Mouse (Mus musculus): ENCODE measurements around the gene Samd4b.

Samd4b gene

DNA sequence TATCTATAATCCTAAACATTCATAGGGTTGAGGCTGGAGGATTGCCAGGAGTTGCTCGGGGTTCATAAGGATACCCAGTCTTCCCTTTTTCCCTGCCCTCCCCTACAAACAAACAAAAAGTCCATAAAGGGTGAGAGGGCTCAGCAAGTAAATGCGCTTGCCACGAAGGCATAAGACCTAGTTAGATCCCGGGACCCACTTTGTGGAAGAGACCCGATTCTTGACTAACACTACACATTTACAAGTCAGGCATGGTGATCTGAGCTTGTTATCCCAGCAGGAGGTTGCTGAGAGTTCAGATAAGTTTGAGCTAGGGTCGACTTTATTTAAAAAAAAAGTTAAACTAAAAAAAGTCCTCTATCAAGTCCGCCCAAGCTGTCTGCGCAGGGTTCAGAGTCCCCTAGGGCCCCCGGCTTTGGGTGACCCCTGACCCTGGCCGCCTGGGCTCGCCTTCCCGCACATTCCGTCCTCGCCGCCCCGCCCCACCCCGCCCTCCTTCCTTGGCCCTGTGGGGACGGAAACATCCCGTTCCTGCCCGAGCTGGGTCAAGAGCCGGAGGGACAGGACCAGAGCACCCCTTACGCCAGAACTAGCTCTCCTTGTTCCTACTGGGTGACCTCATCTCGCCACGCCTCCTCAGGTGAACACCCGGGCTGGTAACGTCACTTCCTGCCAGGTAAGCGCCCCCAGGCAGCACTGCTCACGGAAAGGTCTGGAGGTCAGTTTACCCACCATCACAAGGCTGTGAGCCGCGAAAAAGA, 221.8 kb downstream of the Samd4b start:
- DNase-seq, result no peak

DNA sequence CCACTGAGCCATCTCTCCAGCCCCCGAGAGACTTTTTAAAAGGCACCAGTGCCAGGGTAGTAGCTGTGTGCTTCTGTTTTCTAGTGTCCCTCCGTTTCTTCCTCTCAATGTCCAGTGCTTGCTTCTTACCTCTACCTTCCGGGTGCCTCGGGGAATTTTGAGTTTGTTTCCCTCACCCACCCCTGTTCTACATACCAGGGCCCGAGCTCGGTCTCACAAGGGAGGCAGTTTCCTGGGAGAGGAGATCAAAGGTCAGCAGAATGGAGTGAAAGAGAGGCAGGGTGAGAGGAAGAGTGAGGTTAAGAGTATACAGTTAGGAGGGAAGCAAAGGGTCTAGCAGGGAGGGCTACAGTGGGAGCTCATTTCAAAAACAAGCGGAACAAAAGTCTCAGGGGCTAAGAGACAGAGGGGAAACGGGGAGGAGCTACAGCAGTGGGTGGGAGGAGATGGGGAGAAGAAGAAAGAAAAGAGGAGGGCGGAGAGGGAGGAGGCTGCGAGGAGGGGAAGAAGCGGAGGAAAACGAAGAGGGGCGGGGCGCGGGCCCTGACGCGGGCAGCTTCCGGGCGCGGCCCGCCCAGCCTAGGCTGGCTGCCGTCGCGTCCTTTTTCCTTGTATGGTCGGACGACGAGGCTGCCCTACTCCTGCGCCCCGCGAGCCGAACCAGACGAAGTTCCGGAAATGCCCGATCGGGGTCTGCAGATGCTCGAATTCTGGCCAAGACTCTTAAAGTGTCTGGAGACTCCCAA, 222.6 kb downstream of the Samd4b start:
- peak; percentile 59 for DNase-seq

DNA sequence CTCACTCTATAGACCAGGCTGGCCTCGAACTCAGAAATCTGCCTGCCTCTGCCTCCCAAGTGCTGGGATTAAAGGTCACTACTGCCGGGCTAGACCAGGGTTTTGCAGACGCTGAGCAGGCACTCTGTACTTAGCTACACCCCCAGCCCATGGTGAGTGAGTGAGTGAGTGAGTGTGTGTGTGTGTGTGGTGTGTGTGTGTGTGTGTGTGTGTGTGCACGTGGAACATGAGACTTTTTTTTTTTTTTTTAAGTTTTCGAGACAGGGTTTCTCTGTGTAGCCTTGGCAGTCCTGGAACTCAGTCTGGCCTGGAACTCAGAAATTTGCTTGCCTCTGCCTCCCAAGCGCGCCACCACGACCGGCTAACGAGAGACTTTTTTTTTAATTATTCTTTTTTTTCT, 223.3 kb downstream of the Samd4b start:
- no peak for DNase-seq

DNA sequence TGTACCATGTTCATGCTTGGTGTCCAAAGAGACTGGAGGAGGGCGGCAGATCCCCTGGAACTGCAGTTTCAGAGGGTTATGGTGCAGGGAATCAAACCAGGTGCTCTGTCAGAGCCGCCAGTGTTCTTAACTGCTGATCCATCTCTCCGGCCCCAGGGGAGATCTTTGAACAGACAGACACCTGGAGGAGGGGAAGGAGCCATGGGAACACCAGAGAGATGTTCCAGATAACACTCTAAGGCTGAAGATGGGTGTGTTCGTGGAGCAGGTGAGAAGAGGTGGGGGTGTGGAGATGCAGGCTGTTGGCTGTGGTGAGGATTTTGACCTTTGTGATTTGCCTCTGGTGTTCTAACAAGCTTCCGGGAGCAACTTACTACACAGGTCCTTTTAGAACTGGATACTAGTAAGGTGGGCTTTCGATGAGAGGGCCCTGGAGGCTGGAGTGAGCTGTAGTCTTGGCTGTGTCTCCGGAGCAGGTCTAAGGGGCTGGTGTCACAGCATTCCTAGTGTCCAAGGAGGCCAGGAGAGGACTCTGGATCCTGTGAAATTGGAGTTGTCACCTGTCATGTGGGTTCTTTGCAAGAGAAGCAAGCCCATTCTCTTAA, 224.0 kb downstream of the Samd4b start:
- no peak for DNase-seq

DNA sequence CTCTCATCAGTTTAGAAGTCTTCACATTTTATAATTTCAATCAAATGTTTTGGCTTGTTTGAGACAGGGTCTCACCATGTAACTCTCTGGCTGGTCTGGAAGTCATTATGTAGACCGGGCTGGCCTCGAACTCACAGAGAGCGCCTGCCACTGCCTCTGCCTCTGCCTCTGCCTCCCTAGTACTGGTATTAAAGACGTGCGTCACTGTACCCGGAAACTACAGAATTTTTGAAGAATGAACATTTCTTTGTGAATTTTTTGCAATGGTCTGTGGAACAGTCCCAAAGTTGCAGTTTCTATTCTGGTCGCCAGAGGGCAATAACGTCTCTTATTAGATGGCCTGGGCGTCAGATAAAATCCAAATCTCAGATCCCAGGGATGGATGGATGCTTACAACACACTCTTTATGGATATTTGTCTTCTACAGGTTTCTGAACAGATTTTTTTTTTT, 224.8 kb downstream of the Samd4b start:
- peak; percentile 88 for DNase-seq

DNA sequence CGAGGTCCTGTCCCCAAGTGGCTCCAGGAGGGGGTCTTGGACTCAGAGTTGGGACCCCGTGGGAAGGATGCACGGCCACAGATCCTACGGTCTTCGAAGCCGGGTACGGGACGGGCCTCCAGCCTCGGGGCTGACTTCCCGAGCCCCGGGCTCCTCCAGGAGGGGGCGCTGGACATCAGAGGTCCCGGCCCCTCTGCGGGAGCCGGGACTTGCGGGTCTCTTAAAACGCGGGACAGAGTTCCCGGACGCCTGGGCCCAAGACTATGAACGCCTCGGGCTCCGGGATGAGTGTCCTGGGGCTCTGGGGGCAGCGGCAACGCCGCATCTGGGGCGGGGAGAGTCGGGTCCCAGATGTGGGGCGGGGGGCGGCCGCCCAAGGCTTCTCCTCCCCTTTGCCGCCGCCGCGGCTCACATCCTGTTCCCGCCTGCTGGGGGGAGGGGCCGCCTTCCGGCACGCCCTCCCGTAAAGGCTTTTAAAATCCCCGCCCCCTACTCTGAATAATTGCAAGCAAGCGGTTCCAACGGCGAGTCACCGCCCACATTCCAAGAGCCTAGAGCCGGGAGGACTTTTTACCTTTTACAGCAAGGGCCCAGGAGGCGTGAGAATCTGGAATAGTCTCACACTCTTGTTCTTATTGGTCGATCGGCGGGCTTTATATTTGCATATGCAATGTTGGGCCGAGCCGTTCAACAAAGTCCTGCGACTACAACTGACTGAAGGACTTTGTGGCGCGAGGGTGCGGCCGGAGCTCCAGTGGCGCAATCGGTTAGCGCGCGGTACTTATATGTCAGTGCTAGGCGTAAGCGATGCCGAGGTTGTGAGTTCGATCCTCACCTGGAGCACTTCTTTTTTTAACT, 225.5 kb downstream of the Samd4b start, which contains the start of gene Plekhg2:
Gene Plekhg2, minus strand, starts transcription at position 349 of the 858 bp plus-strand sequence.
- DNase-seq, result peak; percentile 95

DNA sequence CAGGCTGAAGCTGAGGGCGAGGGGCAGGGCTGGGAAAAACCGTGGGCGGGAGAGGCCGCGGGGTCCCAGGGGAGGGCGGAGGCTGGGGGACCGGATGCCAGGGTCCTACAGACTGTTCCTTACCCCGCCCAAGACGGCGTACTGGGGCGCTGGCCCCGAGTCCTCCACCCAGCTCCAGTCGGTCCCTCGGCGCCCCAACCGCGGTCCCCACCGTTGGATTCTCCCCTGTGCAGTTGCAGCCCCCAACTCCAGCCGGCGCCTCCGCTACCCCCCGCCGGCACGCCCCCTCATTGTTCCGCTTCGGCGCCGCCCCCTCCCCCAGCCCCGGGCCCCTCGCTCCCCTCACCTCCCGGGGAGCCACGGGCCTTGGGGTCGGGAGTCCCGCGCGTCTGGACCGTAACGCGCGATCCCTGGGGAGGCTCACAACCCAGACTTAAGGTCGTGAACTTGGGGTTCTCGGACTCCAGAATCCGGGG, 226.4 kb downstream of the Samd4b start:
- DNase-seq, result no peak

DNA sequence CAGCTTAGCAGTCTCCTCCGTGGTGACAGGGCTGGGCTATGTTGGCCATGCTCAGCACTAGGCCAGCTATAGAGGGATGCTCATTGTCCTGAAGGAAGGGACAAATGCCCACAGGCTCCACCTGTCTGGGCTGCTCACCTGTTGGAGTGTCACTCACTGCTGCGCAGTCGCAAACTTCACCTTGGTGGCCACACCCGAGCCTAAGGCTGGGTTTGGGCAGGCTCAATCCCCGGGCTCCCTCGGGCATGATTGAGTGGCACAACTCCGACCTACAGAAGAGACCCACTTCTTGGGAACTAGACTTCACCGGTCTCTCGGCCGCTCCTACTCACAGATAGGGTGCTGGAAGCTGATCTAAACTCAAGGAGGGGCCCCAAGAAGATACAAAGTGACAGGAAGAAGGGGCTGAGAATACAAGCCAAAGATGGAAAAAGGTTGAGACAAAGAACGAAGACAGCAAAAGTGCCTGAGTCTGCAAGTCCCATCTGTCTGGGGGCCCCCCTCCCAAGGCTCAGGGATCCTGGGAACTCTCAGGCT, 226.9 kb downstream of the Samd4b start:
- DNase-seq, result no peak

DNA sequence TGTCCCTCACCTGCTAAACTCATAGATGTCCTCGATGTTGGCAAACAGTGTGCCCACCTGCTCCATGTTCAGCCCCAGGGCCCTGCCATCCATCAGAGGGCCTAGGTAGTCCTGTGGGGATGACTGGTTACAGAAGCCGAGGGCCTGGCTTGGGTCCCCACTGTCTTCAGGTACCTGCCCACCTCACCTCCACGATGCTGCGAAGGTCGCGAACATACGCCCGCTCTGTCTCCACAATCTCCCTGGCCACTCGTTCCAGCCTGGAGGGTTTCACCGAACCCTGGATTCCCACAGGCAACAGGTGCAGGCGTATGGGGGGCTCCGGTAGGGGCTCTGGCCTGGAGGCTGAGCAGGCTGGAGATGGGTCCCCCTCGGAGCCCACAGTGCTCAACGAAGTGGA, 227.9 kb downstream of the Samd4b start:
- no peak for DNase-seq

DNA sequence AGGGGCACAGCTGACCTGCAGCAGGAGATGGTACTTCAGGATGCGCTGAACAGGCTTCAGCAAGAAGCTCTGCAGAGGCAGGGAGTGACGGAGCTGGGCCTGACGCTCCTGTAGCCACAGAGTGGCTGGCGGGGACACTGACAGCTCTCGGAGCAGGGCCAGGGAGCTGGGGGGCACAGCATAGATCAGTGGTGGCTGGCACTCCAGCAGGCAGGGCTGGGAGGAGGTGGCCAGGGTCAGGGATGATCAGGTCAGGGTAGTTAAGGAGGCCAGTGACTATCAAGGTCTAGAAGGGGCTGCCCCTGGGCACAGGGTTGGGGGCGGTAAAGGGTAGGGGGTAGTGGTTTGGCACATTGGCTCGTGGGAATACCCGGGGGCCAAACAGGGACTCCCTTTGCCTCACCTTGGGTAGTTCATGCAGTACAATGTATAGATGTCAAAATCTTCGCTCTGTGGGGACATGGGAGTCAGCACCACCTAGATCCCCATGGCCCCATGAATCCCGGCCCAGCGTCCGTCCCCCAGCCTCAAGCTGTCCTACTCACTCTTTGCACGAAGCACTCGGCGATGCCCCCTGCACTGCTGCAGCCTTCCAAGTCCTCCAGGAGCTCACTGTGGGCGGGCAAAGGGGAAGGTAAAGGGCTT, 229.5 kb downstream of the Samd4b start:
- DNase-seq, result no peak

DNA sequence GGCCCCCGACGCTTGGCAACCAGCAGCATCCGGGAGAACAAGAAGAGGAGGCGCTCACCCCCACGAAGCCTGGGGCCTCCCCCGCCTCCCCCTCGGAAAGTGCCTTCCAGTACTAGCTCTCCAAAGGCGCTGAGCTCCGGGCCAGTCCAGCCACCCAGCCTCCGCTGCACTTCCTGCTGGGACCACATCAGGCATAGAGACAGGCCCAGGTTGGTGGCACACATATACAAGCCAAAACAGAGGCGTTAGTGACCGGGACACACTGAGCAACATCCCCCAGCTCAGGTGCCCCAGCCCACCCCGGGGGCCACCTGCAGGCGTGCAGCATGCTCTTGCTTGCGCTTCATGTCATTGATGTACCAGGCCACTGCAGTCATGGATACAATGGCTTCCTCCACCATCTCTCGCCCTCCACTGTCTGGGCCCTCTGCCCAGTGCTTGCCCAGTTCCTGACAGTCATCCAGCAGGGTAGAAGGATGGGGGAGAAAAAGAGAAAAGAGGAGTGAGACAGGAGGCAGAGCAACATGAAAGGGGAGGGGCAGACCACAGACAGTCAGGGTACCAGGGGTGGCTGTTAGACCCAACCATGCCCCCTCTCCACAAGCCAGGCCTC, 230.2 kb downstream of the Samd4b start:
- DNase-seq, result no peak

DNA sequence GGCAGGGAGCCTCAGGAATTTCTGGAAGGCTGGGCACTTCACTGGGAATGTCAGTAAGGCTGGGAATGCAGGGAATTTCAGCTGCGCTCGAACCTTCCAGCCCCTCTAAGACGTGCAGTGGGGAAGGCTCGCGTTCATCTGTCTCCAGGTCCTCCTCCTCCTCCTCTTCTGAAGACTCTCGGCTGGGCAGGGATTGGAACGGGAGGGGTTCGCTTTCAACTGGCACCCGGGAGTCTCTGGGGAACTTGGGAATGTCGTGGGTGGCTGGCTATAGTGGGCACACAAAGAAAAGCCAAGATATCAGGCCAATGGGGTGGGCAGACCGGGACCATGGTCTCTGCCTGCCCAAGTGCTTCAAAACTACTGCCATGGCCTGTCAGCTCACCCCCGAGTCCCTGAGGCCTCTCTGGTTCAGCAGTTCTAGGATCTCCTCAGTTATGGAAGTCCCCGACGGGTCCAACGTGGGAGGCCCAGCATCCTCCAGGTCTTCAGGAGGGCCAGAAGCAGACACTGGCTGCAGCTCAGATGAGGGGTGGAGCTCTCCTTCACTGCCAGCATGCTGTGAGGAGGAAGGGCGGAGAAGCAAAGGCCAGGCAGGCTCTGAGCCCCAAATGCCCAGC, 235.4 kb downstream of the Samd4b start:
- no peak for DNase-seq

DNA sequence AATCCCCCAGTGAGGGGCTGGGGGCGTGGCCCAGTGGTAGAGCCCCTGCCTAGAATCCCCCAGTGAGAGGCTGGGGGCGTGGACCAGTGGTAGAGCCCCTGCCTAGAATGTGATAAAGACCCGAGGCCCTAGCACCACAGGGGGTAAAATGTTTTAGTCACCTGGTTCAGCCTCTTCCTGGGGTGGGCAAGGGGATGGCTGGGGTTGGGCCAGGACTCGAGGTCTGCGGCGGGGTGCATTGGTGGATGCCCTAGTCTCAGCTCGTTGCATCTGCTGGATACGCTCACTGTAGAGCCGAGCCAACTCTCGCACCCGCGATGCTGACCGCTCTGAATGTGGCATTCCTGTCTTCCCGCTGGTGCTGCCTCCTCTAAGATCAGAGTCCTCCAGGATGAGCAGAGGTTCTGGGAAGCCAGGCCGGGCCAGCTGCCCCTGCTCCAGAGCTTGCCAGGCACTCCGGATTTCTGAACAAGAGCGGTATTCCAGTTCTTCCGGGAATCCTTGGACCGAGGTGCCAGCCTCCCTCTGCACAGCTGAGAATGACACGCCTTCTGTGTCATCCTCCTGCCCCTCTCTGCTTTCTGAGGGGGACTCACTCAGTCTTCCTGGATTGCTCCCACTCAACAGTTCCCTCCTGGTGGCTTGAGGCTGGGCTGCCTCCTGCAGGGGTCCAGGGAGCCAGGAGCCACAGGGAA, 236.2 kb downstream of the Samd4b start:
- DNase-seq, result no peak

DNA sequence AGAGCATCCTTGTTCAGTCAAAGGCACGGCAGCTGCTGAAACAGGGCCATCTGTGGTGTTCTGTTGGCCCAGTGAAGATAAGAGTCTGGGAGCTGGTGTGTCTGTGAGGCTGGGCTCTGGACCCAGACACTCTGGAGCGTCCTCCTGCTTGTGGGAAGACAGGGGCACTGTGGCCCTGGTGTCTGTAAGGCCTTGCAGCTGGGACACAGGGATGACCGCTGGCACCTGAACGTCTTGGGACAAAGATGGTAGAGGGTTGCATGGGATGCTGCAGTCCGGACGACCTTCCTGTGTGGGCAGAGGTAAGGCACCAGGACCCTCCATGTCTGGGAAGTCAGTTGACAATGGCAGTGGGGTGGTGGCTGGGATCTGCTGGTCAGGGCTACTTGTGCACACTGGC, 237.7 kb downstream of the Samd4b start:
- no peak for DNase-seq

DNA sequence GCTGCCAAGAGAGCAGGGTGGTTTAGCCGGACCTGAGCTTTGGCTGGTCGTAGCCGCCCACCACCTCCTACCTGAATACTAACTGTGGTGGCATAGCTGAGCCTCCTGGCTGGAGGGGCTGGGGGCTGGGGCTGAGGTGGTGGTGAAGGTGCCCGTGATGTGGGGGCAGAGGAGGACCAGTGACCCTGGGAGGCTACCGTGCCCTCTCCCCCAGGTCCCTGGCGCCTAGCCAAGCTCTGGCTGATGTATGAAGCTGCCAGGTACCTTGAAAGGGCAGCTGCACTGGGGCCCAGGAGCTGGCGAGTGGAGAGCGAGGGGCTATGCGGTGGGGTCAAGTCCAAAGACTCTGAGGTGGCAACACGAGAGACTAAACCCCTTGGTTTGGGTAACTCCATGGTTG, 238.1 kb downstream of the Samd4b start:
- DNase-seq, result no peak

DNA sequence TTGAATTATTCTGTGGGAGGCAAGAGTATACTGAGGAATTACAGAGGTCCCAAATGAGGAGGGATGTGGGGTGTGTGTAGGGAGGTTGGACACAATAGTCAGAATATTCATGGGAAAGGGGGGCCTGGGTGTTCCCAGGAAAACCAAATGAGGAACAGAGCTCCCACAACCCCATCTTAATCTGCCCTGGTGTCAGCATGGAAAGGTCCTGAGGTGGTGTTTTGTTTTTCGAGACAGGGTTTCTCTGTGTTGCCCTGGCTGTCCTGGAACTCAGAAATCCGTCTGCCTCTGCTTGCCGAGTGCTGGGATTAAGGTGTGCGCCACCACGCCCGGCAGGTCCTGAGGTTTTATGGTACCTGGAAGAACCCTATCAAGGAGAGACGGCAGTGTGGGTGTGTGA, 239.5 kb downstream of the Samd4b start:
- no peak for DNase-seq

DNA sequence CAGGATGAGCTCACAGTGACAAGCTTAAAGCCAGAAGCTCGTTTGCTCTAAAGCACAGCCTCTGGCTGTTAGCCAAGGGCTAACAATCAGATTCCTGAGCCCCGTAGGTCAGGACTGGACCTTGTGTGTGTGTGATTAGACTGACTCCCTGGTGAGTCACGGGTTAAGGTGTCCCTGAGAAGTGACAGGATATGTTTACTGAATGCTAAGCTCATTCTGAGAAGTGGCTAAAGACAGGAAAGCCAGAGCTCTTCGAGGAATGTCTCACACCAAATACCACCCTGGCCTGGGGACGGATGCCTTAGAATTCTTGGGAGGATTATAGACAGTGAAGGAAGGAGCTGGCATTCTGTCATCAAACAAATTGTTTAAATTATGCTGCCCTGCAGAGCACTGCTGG, 240.0 kb downstream of the Samd4b start:
- no peak for DNase-seq

DNA sequence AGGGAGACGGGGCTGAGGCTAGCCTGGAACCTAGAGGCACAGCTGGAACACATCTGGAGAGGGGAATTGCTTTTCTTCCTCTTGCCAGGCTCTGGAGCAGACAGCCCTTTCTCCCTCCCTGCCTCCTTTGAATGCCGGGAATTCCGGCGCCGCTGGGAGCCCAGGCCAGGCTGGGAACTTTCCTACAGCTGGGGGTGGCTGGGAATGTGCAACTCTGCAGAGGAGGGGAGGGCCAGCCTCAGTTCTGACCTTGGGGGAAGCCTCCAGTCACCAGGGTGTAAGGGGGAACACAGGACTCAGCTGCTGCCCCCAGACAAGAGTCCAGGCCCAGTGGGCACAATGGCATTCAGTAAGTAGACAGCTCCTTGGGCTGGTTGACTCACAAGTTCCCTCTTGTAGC, 241.0 kb downstream of the Samd4b start:
- DNase-seq, result no peak

DNA sequence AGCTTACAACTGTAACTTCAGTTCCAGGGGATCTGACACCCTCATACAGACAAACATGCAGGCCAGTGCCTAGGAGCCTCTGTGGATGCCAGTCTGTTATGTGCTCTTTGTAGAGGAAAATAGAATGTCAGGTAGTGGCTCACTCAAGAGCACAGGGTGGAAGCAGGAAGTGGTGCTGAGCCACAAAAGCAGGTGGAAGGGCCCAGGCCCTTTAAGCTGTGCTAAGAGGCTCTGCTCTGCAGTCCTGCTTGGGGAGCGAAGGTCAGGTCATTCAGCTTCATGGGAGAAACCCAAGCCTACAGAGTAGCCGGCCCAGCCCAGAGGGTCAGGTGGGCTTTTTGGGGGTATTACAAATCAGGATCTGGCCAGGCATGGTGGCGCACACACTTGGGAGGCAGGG, 242.7 kb downstream of the Samd4b start:
- no peak for DNase-seq

DNA sequence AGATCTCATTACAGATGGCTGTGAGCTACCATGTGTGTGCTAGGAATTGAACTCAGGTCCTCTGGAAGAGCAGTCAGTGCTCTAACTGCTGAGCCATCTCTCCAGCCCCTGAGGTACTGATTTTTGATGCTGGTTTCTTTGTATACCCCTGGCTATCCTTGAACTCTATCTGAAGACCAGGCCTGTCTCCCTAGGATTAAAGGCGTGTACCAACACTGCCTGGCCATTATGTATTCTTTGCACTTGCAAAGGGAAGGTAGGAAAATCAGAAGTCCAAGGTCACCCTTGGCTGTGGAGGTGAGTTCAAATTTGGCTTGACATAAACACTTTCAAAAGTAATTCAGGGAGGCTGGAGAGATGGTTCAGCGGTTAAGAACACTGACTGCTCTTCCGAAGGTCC, 243.3 kb downstream of the Samd4b start:
- DNase-seq, result no peak

Measured in cerebellum, adult 9-10 months (tissue).